Mouse (Mus musculus) cortical plate, adult 2 months (tissue): ENCODE data around the gene Rpap1.

Experiments
- CTCF ChIP-seq: fragments of 200-500 bp; IDR thresholded peaks from 2 replicates; pipeline ENCODE4 v1.5.1; 2011; ENCODE audit warnings: mild to moderate bottlenecking, control low read depth, low read length; ENCODE audit not compliant: insufficient read depth; ENCODE audit errors: extremely low read depth
- POLR2A ChIP-seq: fragments of 200-500 bp; IDR thresholded peaks from 2 replicates; pipeline ENCODE4 v1.6.1; 2011; ENCODE audit warnings: mild to moderate bottlenecking, low read length, control low read depth; ENCODE audit not compliant: insufficient read depth; ENCODE audit errors: extremely low read depth

DNA sequence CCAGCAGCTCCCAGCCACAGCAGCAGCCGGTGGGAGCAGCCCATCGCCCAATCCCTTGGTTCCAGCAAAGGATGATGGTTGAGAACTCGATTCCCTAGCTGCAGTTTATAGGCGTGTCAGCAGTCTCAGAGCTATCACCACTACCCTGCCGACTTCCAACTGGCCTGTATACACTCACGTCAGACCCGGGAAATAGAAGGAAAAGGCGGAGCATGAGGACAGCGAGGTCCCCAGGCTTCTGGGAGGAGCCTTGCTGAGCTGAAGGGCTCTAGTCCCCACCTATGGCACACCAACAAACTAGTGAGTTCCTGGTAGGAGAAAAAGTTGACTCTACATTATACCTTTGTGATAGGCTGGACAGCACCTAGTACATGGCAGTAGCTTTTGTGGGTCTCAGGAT, 27.1 kb downstream of the Rpap1 start, which contains the start of gene Ltk:
- TF ChIP-seq CTCF (no peak), POLR2A (no peak)
